Mouse (Mus musculus): ENCODE measurements at regions not wholly inside any gene's neighbourhood (a gene's known extent, or its start where the extent isn't known, plus 50 kb on each side); places are given as distances from the start of the nearest gene placed in this dataset.
A peak's percentile ranks its signal among the peaks of the same experiment; 100 is the strongest.

GRCm38 (mm10) chr3:40456070-40456469, 75.0 kb upstream of the Intu start:
- Histone ChIP-seq H3K9ac (ENCODE audit: low read depth, low read length, severe bottlenecking) (no peak overlapping the region), H3K9me3 (ENCODE audit: control insufficient read depth, low read length) (no peaks in the 10 kb centered on the region), H3K4me1 (ENCODE audit: control insufficient read depth, insufficient read depth, low read length) (peaks cover 16% of the 10 kb centered on the region), H3K27ac (replicated peaks; ENCODE audit: low read depth, low read length) (no peak overlapping the region), H3K36me3 (ENCODE audit: control insufficient read depth, insufficient read depth, low read length) (no peaks in the 10 kb centered on the region), H3K4me2 (replicated peaks; ENCODE audit: low read depth, low read length, severe bottlenecking) (no peak overlapping the region), H3K27me3 (ENCODE audit: control insufficient read depth, insufficient read depth, low read length) (no peaks in the 10 kb centered on the region), H3K4me3 (replicated peaks; ENCODE audit: low read length) (no peak overlapping the region)
- TF ChIP-seq POLR2A (IDR thresholded peaks at IDR 0.05; ENCODE audit: borderline replicate concordance, extremely low read depth, insufficient read depth, insufficient read length): no peak
- WGBS: 78% methylated on average over 2 of the region's 2 CpGs
- DNase-seq (ENCODE audit: low spot score): no peak
- ATAC-seq (ENCODE audit: low FRiP score, low read depth): no peak

DNA sequence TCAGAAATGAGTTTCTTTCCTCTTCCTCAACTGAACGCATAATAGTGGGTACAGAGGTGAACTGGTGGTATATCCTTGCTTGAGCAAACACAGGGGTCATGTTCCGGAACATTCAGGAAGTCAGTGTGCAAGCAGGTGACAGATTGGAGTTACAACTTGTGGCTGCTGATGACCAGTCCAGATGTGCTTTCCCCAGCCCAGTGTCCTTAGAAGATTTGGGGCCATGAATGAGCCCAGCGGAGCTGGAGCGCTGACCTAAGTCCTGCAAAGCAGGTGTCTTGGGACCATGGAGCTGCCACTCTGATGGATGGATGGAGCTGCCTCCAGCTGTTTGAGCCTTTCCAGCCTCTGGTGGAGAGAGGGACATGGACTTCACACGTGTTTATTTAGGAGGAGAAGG, 72.6 kb upstream of the Intu start:
- no peak for ATAC-seq (ENCODE audit: low FRiP score, low read depth)
- Histone ChIP-seq H3K27me3 (ENCODE audit: control insufficient read depth, insufficient read depth, low read length) (no peaks in the 10 kb centered on the region), H3K4me2 (replicated peaks; ENCODE audit: low read depth, low read length, severe bottlenecking) (no peak overlapping the region), H3K4me3 (replicated peaks; ENCODE audit: low read length) (no peak overlapping the region), H3K4me1 (ENCODE audit: control insufficient read depth, insufficient read depth, low read length) (peaks cover 5% of the 10 kb centered on the region), H3K9ac (ENCODE audit: low read depth, low read length, severe bottlenecking) (no peak overlapping the region), H3K9me3 (ENCODE audit: control insufficient read depth, low read length) (no peaks in the 10 kb centered on the region), H3K36me3 (ENCODE audit: control insufficient read depth, insufficient read depth, low read length) (no peaks in the 10 kb centered on the region), H3K27ac (replicated peaks; ENCODE audit: low read depth, low read length) (no peak overlapping the region)
- WGBS: 68% methylated on average over 5 of the region's 5 CpGs
- TF ChIP-seq POLR2A (IDR thresholded peaks at IDR 0.05; ENCODE audit: borderline replicate concordance, extremely low read depth, insufficient read depth, insufficient read length): no peak
- DNase-seq (ENCODE audit: low spot score): no peak

DNA sequence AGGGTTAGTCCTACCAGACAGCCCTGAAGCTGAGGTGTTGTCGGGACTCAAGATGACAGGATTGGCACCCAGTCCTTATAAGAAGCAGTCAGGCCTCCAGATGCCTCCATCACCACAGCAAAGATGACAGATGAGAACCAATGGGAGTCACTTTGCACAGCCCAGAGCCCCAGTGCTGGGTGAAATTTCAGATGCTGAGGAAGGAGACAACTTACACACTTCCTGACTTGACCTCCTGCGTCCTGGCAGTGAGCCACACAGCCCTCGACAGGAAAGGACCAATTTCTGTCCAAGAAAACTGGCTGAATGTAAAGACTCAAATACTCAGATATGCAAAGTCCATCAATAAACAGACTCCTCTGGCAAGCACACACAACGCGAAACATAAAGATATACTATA, 67.6 kb upstream of the Intu start:
- WGBS: 64% methylated on average over 5 of the region's 5 CpGs
- no peak overlapping the region for H3K4me3 ChIP-seq (replicated peaks; ENCODE audit: low read length)
- no peaks in the 10 kb centered on the region for H3K9me3 ChIP-seq (ENCODE audit: control insufficient read depth, low read length)
- DNase-seq (ENCODE audit: low spot score) (no peak), ATAC-seq (ENCODE audit: low FRiP score, low read depth) (no peak)
- H3K36me3 ChIP-seq (ENCODE audit: control insufficient read depth, insufficient read depth, low read length): no peaks in the 10 kb centered on the region
- H3K4me1 ChIP-seq (ENCODE audit: control insufficient read depth, insufficient read depth, low read length): no peaks in the 10 kb centered on the region
- H3K27ac ChIP-seq (replicated peaks; ENCODE audit: low read depth, low read length): no peak overlapping the region
- TF ChIP-seq POLR2A (IDR thresholded peaks at IDR 0.05; ENCODE audit: borderline replicate concordance, extremely low read depth, insufficient read depth, insufficient read length): no peak
- no peaks in the 10 kb centered on the region for H3K27me3 ChIP-seq (ENCODE audit: control insufficient read depth, insufficient read depth, low read length)
- H3K9ac ChIP-seq (ENCODE audit: low read depth, low read length, severe bottlenecking): no peak overlapping the region
- no peak overlapping the region for H3K4me2 ChIP-seq (replicated peaks; ENCODE audit: low read depth, low read length, severe bottlenecking)

DNA sequence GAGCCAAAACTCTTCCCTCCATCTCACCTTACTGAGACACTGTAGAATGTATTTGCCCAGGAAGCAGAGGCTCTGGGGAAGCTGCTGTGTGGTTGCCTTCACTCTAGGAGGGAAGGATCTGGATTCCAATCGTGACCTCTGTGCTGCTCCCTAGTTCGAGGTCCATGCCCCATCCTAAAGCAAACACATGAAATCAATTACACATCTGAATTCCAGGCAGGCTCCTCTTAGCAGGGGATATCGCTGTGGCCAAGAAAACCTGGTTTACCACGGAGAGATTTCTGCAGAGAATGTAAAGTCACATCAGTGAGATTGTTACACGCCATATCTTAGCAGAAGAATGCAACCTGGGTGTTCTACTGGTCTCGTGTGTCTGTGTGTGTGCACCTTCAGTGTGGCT, 61.0 kb upstream of the Intu start:
- no peaks in the 10 kb centered on the region for H3K27me3 ChIP-seq (ENCODE audit: control insufficient read depth, insufficient read depth, low read length)
- no peak overlapping the region for H3K4me3 ChIP-seq (replicated peaks; ENCODE audit: low read length)
- TF ChIP-seq POLR2A (IDR thresholded peaks at IDR 0.05; ENCODE audit: borderline replicate concordance, extremely low read depth, insufficient read depth, insufficient read length): no peak
- 30% methylated on average over 6 of the region's 6 CpGs for WGBS
- no peaks in the 10 kb centered on the region for H3K36me3 ChIP-seq (ENCODE audit: control insufficient read depth, insufficient read depth, low read length)
- no peak overlapping the region for H3K9ac ChIP-seq (ENCODE audit: low read depth, low read length, severe bottlenecking)
- no peak overlapping the region for H3K4me2 ChIP-seq (replicated peaks; ENCODE audit: low read depth, low read length, severe bottlenecking)
- H3K27ac ChIP-seq (replicated peaks; ENCODE audit: low read depth, low read length): no peak overlapping the region
- H3K9me3 ChIP-seq (ENCODE audit: control insufficient read depth, low read length): no peaks in the 10 kb centered on the region
- no peak for DNase-seq (ENCODE audit: low spot score)
- peaks cover 10% of the 10 kb centered on the region for H3K4me1 ChIP-seq (ENCODE audit: control insufficient read depth, insufficient read depth, low read length)
- ATAC-seq (ENCODE audit: low FRiP score, low read depth): peak; percentile 30; the same call in 1 of the 2 replicates

- no peak overlapping the region for H3K4me3 ChIP-seq (replicated peaks; ENCODE audit: low read length)
- no peaks in the 10 kb centered on the region for H3K36me3 ChIP-seq (ENCODE audit: control insufficient read depth, insufficient read depth, low read length)
- H3K4me1 ChIP-seq (ENCODE audit: control insufficient read depth, insufficient read depth, low read length): peaks cover 10% of the 10 kb centered on the region
- no peak for TF ChIP-seq POLR2A (IDR thresholded peaks at IDR 0.05; ENCODE audit: borderline replicate concordance, extremely low read depth, insufficient read depth, insufficient read length)
- ATAC-seq (ENCODE audit: low FRiP score, low read depth) (peak; percentile 62; the same call in 1 of the 2 replicates), DNase-seq (ENCODE audit: low spot score) (peak; percentile 76)
- H3K27ac ChIP-seq (replicated peaks; ENCODE audit: low read depth, low read length): peak overlapping the region; percentile 56; the same call in 1 of the 2 replicates
- 29% methylated on average over 6 of the region's 6 CpGs for WGBS
- H3K9ac ChIP-seq (ENCODE audit: low read depth, low read length, severe bottlenecking): no peak overlapping the region
- H3K4me2 ChIP-seq (replicated peaks; ENCODE audit: low read depth, low read length, severe bottlenecking): no peak overlapping the region
- H3K9me3 ChIP-seq (ENCODE audit: control insufficient read depth, low read length): no peaks in the 10 kb centered on the region
- H3K27me3 ChIP-seq (ENCODE audit: control insufficient read depth, insufficient read depth, low read length): no peaks in the 10 kb centered on the region
Observed at GRCm38 (mm10) chr3:40472766-40473165, 58.3 kb upstream of the Intu start.
